Mouse (Mus musculus): ENCODE results near the gene Ctse. TPM values are rescaled to one million over a fixed set of nuclear protein-coding genes. Genes with fewer than 3 reads are reported as not detected.

The Ctse gene
- polyA plus RNA-seq, 2 experiments: 0.11 TPM; not detected in 1

DNA sequence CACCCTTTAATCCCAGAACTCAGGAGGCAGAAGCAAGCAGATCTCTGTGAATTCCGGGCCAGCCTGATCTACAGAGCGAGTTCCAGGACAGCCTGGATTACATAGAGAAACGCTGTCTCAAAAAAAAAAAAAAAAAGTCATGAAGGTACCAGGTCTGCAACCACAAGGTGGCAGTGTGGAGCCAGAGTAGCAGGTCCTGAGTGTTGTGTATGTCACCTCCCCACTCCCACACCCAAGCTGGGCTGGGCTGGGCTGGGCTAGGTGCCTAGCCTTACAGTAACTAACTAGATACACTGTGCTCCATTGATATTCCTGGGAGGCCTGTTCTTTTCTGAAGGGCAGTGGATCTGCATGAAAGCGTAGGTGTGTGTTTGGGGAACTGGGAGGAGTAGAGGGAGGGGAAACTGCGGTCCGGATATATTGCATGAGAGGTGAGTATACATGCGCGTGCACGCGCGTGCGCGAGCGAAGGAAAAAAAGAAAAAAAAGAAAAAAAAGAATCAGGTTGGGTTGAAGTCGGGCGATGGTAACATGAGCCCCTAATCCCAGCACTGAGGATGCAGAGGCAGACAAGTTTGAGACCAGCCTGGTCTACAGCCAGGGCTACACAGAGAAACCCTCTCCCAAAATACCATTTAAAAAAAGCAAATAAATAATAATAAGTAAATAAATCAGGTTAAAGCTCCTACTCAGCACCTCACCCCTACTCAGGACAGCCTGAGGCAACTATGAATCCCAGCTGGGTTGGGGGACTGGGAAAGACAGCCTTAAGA lies 24.6 kb upstream of the Ctse start:
- Histone ChIP-seq H3K36me3 (ENCODE audit: control insufficient read depth, insufficient read depth, low read length) (no peaks in the 10 kb centered on the region), H3K9ac (ENCODE audit: low read depth, low read length, severe bottlenecking) (no peak overlapping the region), H3K4me3 (replicated peaks; ENCODE audit: low read length) (no peak overlapping the region), H3K9me3 (ENCODE audit: control insufficient read depth, low read length) (no peaks in the 10 kb centered on the region), H3K27ac (replicated peaks; ENCODE audit: low read depth, low read length) (no peak overlapping the region), H3K27me3 (ENCODE audit: control insufficient read depth, insufficient read depth, low read length) (no peaks in the 10 kb centered on the region), H3K4me2 (replicated peaks; ENCODE audit: low read depth, low read length, severe bottlenecking) (no peak overlapping the region), H3K4me1 (ENCODE audit: control insufficient read depth, insufficient read depth, low read length) (no peaks in the 10 kb centered on the region)
- TF ChIP-seq POLR2A (IDR thresholded peaks at IDR 0.05; ENCODE audit: borderline replicate concordance, extremely low read depth, insufficient read depth, insufficient read length): no peak
- ATAC-seq (ENCODE audit: low FRiP score, low read depth): peak; percentile 47; the same call in 1 of the 2 replicates
- peak; percentile 70 for DNase-seq (ENCODE audit: low spot score)
- WGBS: 77% methylated on average over 16 of the region's 16 CpGs

DNA sequence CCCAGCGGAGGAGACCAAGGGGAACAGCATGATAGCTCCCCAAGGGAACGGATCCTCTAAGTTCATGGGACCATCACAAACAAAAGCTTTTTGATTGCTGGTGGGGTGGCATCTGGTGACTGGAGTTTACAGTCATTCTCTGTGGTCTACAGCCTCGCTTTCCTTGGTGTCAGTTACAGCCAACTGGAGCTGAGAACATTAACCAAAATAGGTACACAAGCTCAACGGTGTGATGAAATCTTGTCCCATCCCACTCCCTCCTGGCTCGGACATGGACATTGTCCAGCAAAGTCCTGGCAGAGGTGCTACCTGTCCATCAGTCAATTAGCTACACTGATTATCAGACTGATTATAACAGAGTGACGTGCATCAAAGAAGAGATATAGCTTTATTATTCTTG lies 23.5 kb upstream of the Ctse start:
- Histone ChIP-seq H3K27ac (replicated peaks; ENCODE audit: low read depth, low read length) (no peak overlapping the region), H3K9ac (ENCODE audit: low read depth, low read length, severe bottlenecking) (no peak overlapping the region), H3K4me3 (replicated peaks; ENCODE audit: low read length) (no peak overlapping the region), H3K27me3 (ENCODE audit: control insufficient read depth, insufficient read depth, low read length) (no peaks in the 10 kb centered on the region), H3K4me1 (ENCODE audit: control insufficient read depth, insufficient read depth, low read length) (no peaks in the 10 kb centered on the region), H3K4me2 (replicated peaks; ENCODE audit: low read depth, low read length, severe bottlenecking) (no peak overlapping the region), H3K36me3 (ENCODE audit: control insufficient read depth, insufficient read depth, low read length) (no peaks in the 10 kb centered on the region), H3K9me3 (ENCODE audit: control insufficient read depth, low read length) (no peaks in the 10 kb centered on the region)
- 77% methylated on average over 6 of the region's 6 CpGs for WGBS
- no peak for TF ChIP-seq POLR2A (IDR thresholded peaks at IDR 0.05; ENCODE audit: borderline replicate concordance, extremely low read depth, insufficient read depth, insufficient read length)
- ATAC-seq (ENCODE audit: low FRiP score, low read depth): no peak
- DNase-seq (ENCODE audit: low spot score): no peak

- H3K9ac ChIP-seq (ENCODE audit: low read depth, low read length, severe bottlenecking): no peak overlapping the region
- no peak for TF ChIP-seq POLR2A (IDR thresholded peaks at IDR 0.05; ENCODE audit: borderline replicate concordance, extremely low read depth, insufficient read depth, insufficient read length)
- H3K36me3 ChIP-seq (ENCODE audit: control insufficient read depth, insufficient read depth, low read length): no peaks in the 10 kb centered on the region
- WGBS: 73% methylated on average over 1 of the region's 1 CpGs
- no peaks in the 10 kb centered on the region for H3K27me3 ChIP-seq (ENCODE audit: control insufficient read depth, insufficient read depth, low read length)
- H3K4me3 ChIP-seq (replicated peaks; ENCODE audit: low read length): no peak overlapping the region
- no peak for ATAC-seq (ENCODE audit: low FRiP score, low read depth)
- H3K9me3 ChIP-seq (ENCODE audit: control insufficient read depth, low read length): no peaks in the 10 kb centered on the region
- H3K27ac ChIP-seq (replicated peaks; ENCODE audit: low read depth, low read length): no peak overlapping the region
- H3K4me2 ChIP-seq (replicated peaks; ENCODE audit: low read depth, low read length, severe bottlenecking): no peak overlapping the region
- no peak for DNase-seq (ENCODE audit: low spot score)
- H3K4me1 ChIP-seq (ENCODE audit: control insufficient read depth, insufficient read depth, low read length): no peaks in the 10 kb centered on the region
Observed at GRCm38 (mm10) chr1:131616131-131616530, 22.0 kb upstream of the Ctse start.

DNA sequence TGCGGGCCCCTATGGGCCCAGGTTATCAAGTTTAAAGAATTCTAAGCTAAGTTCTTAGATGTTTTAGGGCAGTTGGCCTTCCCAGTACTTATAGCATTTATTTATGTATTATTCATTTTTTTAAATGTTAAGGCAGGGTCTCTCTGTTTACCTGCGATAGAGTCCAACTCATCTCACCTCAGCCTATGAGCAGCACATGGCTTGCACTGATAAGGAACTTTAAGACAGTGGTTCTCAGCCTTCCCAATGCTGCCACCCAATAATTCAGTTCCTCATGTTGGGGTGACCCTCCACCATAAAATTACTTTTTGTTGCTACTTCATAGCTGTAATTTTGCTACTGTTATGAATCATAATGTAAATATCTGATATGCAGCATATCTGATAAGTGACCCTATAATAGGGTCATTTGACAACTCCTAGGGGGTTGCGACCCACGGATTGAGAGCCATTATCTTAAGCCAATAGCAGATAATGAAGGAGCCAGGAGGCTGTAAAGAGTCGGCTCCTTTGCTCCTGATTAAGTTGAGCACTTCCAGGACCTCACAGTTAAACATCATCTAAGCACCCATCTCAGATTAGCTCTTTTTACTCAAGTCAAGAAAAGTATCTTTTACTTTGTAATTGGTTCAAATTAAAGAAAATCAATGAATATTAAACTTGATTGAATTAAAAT lies 21.4 kb upstream of the Ctse start:
- no peak overlapping the region for H3K27ac ChIP-seq (replicated peaks; ENCODE audit: low read depth, low read length)
- no peak for TF ChIP-seq POLR2A (IDR thresholded peaks at IDR 0.05; ENCODE audit: borderline replicate concordance, extremely low read depth, insufficient read depth, insufficient read length)
- H3K36me3 ChIP-seq (ENCODE audit: control insufficient read depth, insufficient read depth, low read length): no peaks in the 10 kb centered on the region
- no peak overlapping the region for H3K4me3 ChIP-seq (replicated peaks; ENCODE audit: low read length)
- no peak overlapping the region for H3K9ac ChIP-seq (ENCODE audit: low read depth, low read length, severe bottlenecking)
- WGBS: 68% methylated on average over 5 of the region's 5 CpGs
- no peak for DNase-seq (ENCODE audit: low spot score)
- ATAC-seq (ENCODE audit: low FRiP score, low read depth): no peak
- H3K27me3 ChIP-seq (ENCODE audit: control insufficient read depth, insufficient read depth, low read length): no peaks in the 10 kb centered on the region
- no peak overlapping the region for H3K4me2 ChIP-seq (replicated peaks; ENCODE audit: low read depth, low read length, severe bottlenecking)
- H3K4me1 ChIP-seq (ENCODE audit: control insufficient read depth, insufficient read depth, low read length): no peaks in the 10 kb centered on the region
- no peaks in the 10 kb centered on the region for H3K9me3 ChIP-seq (ENCODE audit: control insufficient read depth, low read length)

DNA sequence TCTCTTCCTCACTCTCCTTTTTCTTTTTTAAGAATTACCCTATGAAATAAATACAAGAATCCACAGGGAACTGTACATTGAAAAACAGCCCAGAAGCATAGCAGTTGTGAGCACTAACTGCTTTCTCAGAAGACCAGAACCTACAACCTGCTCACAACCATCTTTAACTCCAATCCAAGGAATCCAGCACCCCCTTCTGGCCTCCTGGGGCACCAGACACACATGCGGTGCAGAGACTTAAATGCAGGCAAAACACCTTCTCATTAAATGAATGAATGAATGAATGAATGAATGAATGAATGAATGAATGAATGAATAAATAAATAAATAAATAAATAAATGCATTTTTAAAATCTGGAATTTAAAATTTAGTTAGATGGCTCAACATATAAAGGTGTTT lies 19.5 kb upstream of the Ctse start:
- Histone ChIP-seq H3K36me3 (ENCODE audit: control insufficient read depth, insufficient read depth, low read length) (no peaks in the 10 kb centered on the region), H3K4me3 (replicated peaks; ENCODE audit: low read length) (no peak overlapping the region), H3K27ac (replicated peaks; ENCODE audit: low read depth, low read length) (no peak overlapping the region), H3K27me3 (ENCODE audit: control insufficient read depth, insufficient read depth, low read length) (no peaks in the 10 kb centered on the region), H3K9ac (ENCODE audit: low read depth, low read length, severe bottlenecking) (no peak overlapping the region), H3K9me3 (ENCODE audit: control insufficient read depth, low read length) (no peaks in the 10 kb centered on the region), H3K4me2 (replicated peaks; ENCODE audit: low read depth, low read length, severe bottlenecking) (no peak overlapping the region), H3K4me1 (ENCODE audit: control insufficient read depth, insufficient read depth, low read length) (no peaks in the 10 kb centered on the region)
- TF ChIP-seq POLR2A (IDR thresholded peaks at IDR 0.05; ENCODE audit: borderline replicate concordance, extremely low read depth, insufficient read depth, insufficient read length): no peak
- ATAC-seq (ENCODE audit: low FRiP score, low read depth) (no peak), DNase-seq (ENCODE audit: low spot score) (no peak)
- 89% methylated on average over 1 of the region's 1 CpGs for WGBS
